Mouse (Mus musculus) stomach, postnatal 0 days (tissue): Measurements from ENCODE around the gene Nfrkb.

Source experiments
- CTCF ChIP-seq: IDR thresholded peaks from 2 replicates; pipeline ENCODE4 v1.5.1; 2016; ENCODE audit warnings: antibody characterized with exemption, low read depth, mild to moderate bottlenecking, moderate library complexity
- EP300 ChIP-seq: optimal IDR thresholded peaks from 2 replicates; pipeline ENCODE3; 2016; ENCODE audit warnings: antibody characterized with exemption

- TF ChIP-seq CTCF (no peak), EP300 (no peak)
These were observed 39.4 kb upstream of the Nfrkb start for GRCm38 (mm10) chr9:31346575-31347080.
